Mouse (Mus musculus) limb, embryonic 10.5 days (tissue): ENCODE results near the gene Lix1. TPM values are rescaled to one million over a fixed set of nuclear protein-coding genes. Genes with fewer than 3 reads are reported as not detected.
A peak's percentile ranks its signal among the peaks of the same experiment; 100 is the strongest.

Experiments
- DNase-seq: peaks from one replicate; pipeline ENCODE4 v3.0.0-alpha.2; 2017; ENCODE audit warnings: low spot score
- H3K27ac ChIP-seq: fragments of 300-500 bp; sonication (generic); 2 replicates; pipeline ENCODE4 v1.5.1; 2016; ENCODE audit warnings: mild to moderate bottlenecking
- H3K27me3 ChIP-seq: fragments of 300-500 bp; sonication (generic); 2 replicates; pipeline ENCODE4 v1.6.1; 2016; ENCODE audit warnings: low read depth, mild to moderate bottlenecking; ENCODE audit not compliant: poor library complexity, severe bottlenecking
- H3K36me3 ChIP-seq: fragments of 300-500 bp; sonication (generic); 2 replicates; pipeline ENCODE4 v1.6.1; 2016; ENCODE audit warnings: mild to moderate bottlenecking, moderate library complexity
- H3K4me1 ChIP-seq: fragments of 300-500 bp; sonication (generic); 2 replicates; pipeline ENCODE4 v1.6.1; 2016
- H3K4me3 ChIP-seq: fragments of 300-500 bp; sonication (generic); 2 replicates; pipeline ENCODE4 v1.5.1; 2016; ENCODE audit warnings: mild to moderate bottlenecking, moderate library complexity
- H3K9me3 ChIP-seq: fragments of 300-500 bp; sonication (generic); replicated peaks from 2 replicates; pipeline ENCODE4 v1.6.1; 2016; ENCODE audit warnings: mild to moderate bottlenecking
- WGBS: fragments of 180-500 bp; shearing (Covaris S2); methylation state at CpG from one replicate; pipeline ENCODE4 v1.1.7; 2016; 5-methylcytosine and 5-hydroxymethylcytosine counted together
- polyA plus RNA-seq: library from polyadenylated mRNA; unstranded; fragments of >200 nt; fragmentation: Nextera tagmentation; extraction: Ambion mirVana; gene quantifications from 2 replicates; pipeline ENCODE4 v1.2.1, GENCODE M21; 2016

Lix1 gene
- polyA plus RNA-seq, 1 experiment from 2014 or later: 216 TPM

GRCm38 (mm10) chr17:17403038-17403437, 566 bp downstream of the Lix1 start:
- Histone ChIP-seq H3K27ac (peak overlapping the region; percentile 90), H3K9me3 (no peaks in the 10 kb centered on the region), H3K4me1 (peaks cover 43% of the 10 kb centered on the region), H3K27me3 (no peaks in the 10 kb centered on the region), H3K4me3 (peak overlapping the region; percentile 57), H3K36me3 (peaks cover 13% of the 10 kb centered on the region)
- 20% methylated on average over 5 of the region's 5 CpGs for WGBS
- DNase-seq: no peak

- peak overlapping the region; percentile 90 for H3K27ac ChIP-seq
- WGBS: 7% methylated on average over 3 of the region's 3 CpGs
- no peak for DNase-seq
Measured at GRCm38 (mm10) chr17:17403578-17404112, 1.2 kb downstream of the Lix1 start.

DNA sequence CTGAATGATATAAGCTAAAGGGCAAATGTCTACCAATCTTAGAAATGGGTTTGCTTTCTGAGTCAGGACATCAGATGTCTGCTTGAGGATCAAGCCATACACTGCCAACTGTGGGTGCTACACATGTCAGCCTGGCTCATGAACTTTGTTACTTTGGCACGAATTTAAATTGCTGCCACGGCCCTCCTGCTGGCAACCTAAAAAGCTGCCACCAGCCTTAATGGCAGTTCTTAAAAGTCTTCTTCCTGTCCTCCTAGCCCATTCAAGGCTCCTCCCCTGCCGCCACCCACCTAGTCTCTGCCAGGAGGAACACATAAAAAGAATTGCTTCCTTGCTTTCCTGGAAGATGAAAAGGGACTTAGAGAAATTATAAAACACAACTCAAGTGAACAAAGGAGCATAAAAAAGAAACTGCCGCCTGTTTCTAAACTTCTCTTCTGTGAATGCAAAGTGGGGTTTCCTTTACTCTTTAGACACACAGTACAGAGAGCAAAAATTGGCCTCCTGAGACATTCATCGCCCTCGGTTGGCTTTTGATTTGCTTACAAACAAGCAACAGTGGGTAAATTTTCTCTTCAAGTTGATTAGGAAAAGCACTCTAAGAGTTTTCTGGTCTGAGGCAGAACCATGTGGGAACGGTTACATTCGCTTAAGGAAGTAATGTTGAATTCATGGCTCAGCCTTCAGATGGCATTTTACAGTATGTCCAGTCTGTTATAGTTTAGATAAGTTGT, 2.5 kb downstream of the Lix1 start:
- Histone ChIP-seq H3K9me3 (no peaks in the 10 kb centered on the region), H3K4me1 (peaks cover 62% of the 10 kb centered on the region), H3K4me3 (peak overlapping the region; percentile 57), H3K27me3 (no peaks in the 10 kb centered on the region), H3K36me3 (peaks cover 26% of the 10 kb centered on the region), H3K27ac (peak overlapping the region; percentile 90)
- peak; percentile 75 for DNase-seq
- 25% methylated on average over 8 of the region's 8 CpGs for WGBS

More at GRCm38 (mm10) chr17:17403578-17404112, 1.2 kb downstream of the Lix1 start:
- Histone ChIP-seq H3K4me3 (peak overlapping the region; percentile 57), H3K27me3 (no peaks in the 10 kb centered on the region), H3K9me3 (no peaks in the 10 kb centered on the region), H3K36me3 (peaks cover 19% of the 10 kb centered on the region), H3K4me1 (peaks cover 49% of the 10 kb centered on the region)

DNA sequence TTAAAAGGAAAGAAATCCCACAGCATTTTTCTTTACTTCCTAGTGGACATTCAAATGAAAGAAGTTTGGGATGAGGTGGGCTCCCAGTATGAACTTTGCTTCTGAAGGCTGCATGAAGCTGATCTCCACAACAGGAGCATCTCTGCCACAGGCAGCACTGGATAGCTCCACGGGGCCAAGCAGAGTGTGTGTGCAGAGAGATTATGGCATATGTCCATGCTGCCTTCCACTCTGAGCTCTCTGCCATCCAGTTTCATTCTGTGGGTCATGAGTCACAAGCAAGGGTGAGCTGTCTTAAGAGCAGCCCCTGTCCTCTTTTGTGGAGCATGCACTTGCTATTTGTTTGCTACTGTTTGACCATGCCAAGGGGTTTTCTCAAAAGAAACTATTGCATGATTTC, 3.1 kb downstream of the Lix1 start:
- H3K4me1 ChIP-seq: peaks cover 66% of the 10 kb centered on the region
- H3K27me3 ChIP-seq: no peaks in the 10 kb centered on the region
- H3K4me3 ChIP-seq: peak overlapping the region; percentile 57
- DNase-seq: no peak
- peaks cover 30% of the 10 kb centered on the region for H3K36me3 ChIP-seq
- H3K9me3 ChIP-seq: no peaks in the 10 kb centered on the region
- WGBS: 29% methylated on average over 1 of the region's 1 CpGs
- peak overlapping the region; percentile 90 for H3K27ac ChIP-seq

DNA sequence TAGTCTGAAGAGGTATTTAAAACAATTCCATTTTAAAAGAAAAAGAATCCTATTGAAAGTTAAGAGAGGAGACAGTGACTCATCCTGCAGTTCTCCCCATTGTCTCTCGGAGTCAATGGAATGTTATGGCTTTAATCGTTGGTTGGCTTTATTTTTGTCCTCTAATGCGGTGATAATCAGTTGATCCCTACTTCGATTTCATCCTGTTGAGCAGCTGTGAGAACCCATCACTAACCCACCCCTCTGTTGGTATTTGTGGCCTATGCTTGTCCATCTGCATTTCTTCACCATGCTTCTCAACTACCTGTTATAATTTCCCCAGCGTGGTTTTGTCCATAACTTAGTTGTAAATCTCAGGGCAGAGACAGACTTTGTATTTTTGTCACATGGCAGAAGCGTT, 5.7 kb downstream of the Lix1 start:
- Histone ChIP-seq H3K4me1 (peaks cover 59% of the 10 kb centered on the region), H3K36me3 (peaks cover 44% of the 10 kb centered on the region), H3K9me3 (no peaks in the 10 kb centered on the region), H3K4me3 (no peak overlapping the region), H3K27ac (peak overlapping the region; percentile 84; the same call in 1 of the 2 replicates), H3K27me3 (no peaks in the 10 kb centered on the region)
- DNase-seq: no peak
- 71% methylated on average over 6 of the region's 6 CpGs for WGBS

GRCm38 (mm10) chr17:17408720-17409478, 6.4 kb downstream of the Lix1 start:
- no peaks in the 10 kb centered on the region for H3K9me3 ChIP-seq
- peaks cover 59% of the 10 kb centered on the region for H3K4me1 ChIP-seq
- peaks cover 50% of the 10 kb centered on the region for H3K36me3 ChIP-seq
- H3K27me3 ChIP-seq: no peaks in the 10 kb centered on the region
- peak overlapping the region; percentile 84; the same call in 1 of the 2 replicates for H3K27ac ChIP-seq
- 77% methylated on average over 6 of the region's 6 CpGs for WGBS
- no peak for DNase-seq
- H3K4me3 ChIP-seq: no peak overlapping the region

- 9% methylated on average over 2 of the region's 2 CpGs for WGBS
- H3K4me3 ChIP-seq: no peak overlapping the region
- H3K36me3 ChIP-seq: peaks cover 56% of the 10 kb centered on the region
- no peaks in the 10 kb centered on the region for H3K27me3 ChIP-seq
- peak; percentile 53 for DNase-seq
- H3K9me3 ChIP-seq: no peaks in the 10 kb centered on the region
- peak overlapping the region; percentile 84 for H3K27ac ChIP-seq
- H3K4me1 ChIP-seq: peaks cover 58% of the 10 kb centered on the region
Measured at GRCm38 (mm10) chr17:17409601-17410000, 7.1 kb downstream of the Lix1 start.

DNA sequence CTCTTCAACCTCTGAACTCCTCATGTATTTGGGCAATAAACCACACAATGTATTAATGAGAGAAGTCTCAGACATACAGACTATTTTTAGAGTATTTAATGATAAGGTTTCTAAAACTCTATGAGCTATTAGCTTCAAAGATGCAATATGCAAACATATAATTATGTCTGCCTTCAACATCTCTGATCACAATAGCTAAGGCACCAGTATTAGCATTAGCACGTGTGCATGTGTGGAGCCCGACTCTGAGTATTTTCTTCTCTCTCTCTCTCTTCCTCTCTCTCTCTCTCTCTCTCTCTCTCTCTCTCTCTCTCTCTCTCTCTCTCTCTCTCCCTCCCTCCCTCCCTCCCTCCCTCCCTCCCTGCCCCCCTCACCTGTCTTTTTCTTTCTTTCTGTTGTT, 9.0 kb downstream of the Lix1 start:
- no peak for DNase-seq
- Histone ChIP-seq H3K4me1 (peaks cover 40% of the 10 kb centered on the region), H3K36me3 (peaks cover 59% of the 10 kb centered on the region), H3K9me3 (no peaks in the 10 kb centered on the region), H3K27ac (no peak overlapping the region), H3K27me3 (no peaks in the 10 kb centered on the region), H3K4me3 (no peak overlapping the region)
- WGBS: 73% methylated on average over 2 of the region's 2 CpGs

- DNase-seq: no peak
- H3K4me1 ChIP-seq: peaks cover 33% of the 10 kb centered on the region
- no peaks in the 10 kb centered on the region for H3K27me3 ChIP-seq
- no peak overlapping the region for H3K4me3 ChIP-seq
- WGBS: 93% methylated on average over 2 of the region's 2 CpGs
- H3K9me3 ChIP-seq: no peaks in the 10 kb centered on the region
- no peak overlapping the region for H3K27ac ChIP-seq
- peaks cover 63% of the 10 kb centered on the region for H3K36me3 ChIP-seq
Measured at GRCm38 (mm10) chr17:17412176-17412575, 9.7 kb downstream of the Lix1 start.

- Histone ChIP-seq H3K4me3 (no peak overlapping the region), H3K4me1 (peaks cover 13% of the 10 kb centered on the region), H3K36me3 (peaks cover 72% of the 10 kb centered on the region), H3K27me3 (no peaks in the 10 kb centered on the region), H3K9me3 (no peaks in the 10 kb centered on the region), H3K27ac (no peak overlapping the region)
- no peak for DNase-seq
- WGBS: 93% methylated on average over 3 of the region's 3 CpGs
Measured at GRCm38 (mm10) chr17:17414206-17414605, 11.7 kb downstream of the Lix1 start.

DNA sequence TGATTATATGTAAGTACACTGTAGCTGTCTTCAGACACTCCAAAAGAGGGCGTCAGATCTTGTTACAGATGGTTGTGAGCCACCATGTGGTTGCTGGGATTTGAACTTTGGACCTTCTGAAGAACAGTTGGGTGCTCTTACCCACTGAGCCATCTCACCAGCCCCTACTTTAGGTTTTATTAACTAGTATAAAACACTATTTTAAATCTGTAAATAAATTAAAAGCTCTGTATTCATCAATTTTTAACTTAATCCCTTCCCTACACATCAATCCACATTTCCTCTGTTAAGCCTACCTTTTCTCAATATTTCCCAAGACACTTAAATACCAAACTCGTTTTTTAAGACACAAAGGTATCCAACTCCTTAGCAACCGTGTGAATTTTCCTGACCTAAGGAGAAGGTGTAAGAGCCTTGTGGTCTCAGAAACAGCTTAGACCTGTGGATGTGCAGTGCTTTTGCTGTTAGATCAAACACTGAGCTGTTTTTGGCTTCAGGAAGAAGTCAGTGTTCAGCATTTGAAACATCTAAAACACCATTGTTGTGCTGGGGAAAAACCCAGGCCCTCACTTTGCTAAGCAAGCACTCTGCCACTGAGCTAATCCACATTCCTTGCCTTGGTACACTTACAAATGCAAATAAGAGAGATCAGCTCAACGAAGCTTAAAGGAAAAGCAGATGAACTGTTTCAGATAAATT, 22.3 kb downstream of the Lix1 start:
- H3K4me3 ChIP-seq: no peak overlapping the region
- WGBS: 49% methylated on average over 4 of the region's 4 CpGs
- H3K27ac ChIP-seq: 0 out of 2 replicates have a peak overlapping the region, but pooled peaks have one; percentile 53
- no peaks in the 10 kb centered on the region for H3K9me3 ChIP-seq
- peaks cover 76% of the 10 kb centered on the region for H3K36me3 ChIP-seq
- H3K27me3 ChIP-seq: no peaks in the 10 kb centered on the region
- peaks cover 15% of the 10 kb centered on the region for H3K4me1 ChIP-seq
- DNase-seq: no peak

DNA sequence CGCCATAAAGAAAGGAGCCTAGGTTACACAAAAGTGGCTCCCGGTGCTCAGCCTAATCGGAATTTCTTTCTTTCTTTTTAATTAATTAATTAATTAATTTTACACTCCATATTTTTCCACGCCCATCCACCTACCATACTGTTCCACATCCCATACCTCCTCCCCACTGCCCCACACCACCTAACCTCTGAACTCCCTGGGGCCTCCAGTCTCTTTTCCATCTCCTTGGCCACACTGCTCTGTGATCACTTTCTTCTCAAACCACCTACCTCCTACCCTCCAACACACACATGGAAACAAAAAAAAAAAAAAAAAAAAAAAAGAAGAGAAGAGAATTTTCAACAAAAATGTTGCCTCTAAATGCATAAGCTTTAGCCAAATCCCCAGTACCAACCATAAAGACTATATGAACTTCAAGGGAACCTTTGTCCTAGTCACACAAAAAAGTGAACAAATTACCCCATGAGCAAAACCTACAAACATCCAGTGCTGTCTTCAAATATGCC, 22.9 kb downstream of the Lix1 start:
- Histone ChIP-seq H3K4me3 (no peak overlapping the region), H3K9me3 (no peaks in the 10 kb centered on the region), H3K27me3 (no peaks in the 10 kb centered on the region), H3K27ac (peak overlapping the region; percentile 53; the same call in 1 of the 2 replicates), H3K4me1 (peaks cover 15% of the 10 kb centered on the region), H3K36me3 (peaks cover 76% of the 10 kb centered on the region)
- no peak for DNase-seq
- WGBS: 77% methylated on average over 4 of the region's 4 CpGs
